Mouse (Mus musculus) kidney, adult 11 months (tissue): Measurements from ENCODE around the gene Ccdc149.

Experiments used
- DNase-seq: peaks from one replicate; pipeline ENCODE4 v3.0.0; 2022

Gene Ccdc149

DNA sequence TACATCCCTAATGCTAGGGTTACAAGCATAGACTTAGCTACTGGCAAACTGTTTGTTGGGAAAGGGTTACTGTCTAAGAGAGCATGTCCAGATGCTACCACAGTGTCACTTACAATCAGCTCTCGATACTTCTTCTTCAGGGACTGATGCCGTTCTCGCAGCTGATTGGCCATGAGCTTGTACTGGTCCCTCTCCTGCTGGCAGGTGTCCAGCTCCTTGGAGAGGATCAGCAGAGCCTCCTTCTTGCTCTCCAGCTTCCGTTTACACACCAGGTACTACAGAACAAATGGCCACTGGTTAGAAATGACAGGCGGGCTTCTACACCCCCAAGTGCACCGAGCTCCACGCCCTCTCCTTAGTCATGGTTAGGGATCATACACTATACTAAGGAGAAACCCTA is 32.4 kb downstream of the Ccdc149 start:
- DNase-seq = no peak

DNA sequence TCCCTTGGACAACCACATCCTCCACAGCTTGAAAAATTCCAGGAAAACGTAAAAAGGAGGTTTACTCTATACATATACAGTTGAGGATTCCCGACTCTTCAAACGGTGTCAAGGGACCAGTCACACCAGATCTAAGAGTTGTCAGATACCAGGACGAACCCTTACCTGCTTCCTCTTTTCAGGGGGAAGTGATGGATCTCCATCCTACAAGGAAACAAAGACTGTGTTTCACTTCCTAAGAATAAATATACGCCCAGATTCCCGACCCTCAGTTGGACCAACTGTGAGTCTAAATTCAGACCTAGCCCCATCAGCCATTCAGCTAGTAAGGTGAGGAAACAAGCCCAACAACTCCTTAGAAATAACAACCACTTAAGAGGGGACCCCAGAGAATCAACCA is 35.8 kb downstream of the Ccdc149 start:
- no peak for DNase-seq

DNA sequence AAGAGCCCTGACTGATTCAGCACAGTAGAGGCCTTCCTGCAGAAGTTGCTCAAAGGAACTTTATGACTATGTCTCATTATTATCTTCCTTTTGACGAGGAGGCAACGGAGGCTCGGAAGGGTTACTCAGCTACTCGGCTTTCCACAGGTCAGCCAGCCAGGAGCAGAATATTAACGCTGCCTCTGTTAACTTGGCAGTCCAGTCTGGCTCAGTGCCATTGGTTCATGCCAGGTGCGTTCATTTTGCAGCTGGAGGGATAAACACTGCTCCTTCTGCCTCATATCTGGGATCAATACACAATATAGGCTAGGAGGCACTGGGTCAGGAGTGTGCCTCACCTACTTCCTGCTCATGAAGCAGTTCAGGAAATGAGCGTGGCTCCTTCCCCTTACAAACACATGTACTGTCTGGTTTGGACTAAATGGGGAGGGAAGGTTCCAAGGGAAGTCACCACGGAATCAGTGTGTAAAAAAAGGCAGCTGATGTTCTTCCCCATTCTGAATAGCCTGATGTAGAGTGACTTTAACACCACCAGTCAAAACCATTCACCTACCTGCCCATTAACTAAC is 40.0 kb downstream of the Ccdc149 start:
- peak; percentile 47 for DNase-seq

DNA sequence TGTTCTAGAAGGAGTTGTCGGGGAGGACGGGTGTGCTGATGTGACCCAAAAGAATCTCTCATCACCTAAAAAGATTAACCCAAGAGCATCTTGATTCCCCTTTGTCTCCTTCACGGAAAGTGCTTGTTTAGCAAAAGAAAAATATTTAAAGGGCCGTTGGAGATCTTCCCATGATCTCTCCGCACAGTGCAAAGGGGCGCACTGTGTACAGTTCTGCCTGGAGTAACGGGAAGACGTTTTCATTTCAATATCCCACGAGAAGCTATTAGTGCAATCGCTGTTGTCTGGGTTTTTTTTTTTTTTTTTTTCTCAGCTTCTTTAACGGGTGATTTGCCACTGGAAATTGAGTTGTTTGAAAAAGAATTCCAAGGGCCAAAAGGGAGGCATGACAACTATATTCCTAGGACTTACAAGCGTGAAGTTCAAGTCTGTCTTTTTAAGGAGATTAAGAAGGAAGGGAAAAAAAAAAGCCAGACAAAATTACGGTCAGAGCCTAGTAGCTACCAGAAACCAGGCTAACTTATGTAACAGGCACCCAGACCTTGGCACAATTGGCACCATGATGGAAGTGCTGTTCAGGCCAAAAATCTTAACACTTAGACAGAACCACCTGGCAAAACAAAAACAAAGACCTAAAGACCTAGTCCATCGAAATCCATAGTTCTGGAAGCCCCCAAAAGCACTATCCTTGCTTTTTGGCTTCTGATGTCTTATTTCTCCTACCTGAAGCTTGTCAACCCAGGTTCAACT is 41.4 kb downstream of the Ccdc149 start:
- DNase-seq = peak; percentile 6

DNA sequence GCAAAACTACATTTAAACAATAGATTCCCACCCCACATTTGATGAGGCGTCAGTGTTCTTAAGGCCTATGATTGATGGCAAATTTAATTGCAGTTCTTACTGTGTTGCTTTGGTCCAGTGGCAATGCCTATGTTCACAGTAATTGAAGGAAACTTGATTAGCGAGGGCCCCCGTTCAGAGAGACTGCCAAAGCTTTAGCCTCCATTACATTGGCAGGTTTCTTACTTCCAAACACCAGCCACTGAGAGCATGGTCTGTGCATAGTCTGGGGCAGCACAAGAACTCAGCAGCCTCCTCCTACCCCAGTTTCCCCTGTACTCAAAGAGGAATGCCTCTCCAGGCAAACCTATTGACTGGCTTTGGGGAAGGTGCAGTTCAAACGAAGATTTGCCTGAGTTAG is 42.7 kb downstream of the Ccdc149 start:
- DNase-seq = no peak

DNA sequence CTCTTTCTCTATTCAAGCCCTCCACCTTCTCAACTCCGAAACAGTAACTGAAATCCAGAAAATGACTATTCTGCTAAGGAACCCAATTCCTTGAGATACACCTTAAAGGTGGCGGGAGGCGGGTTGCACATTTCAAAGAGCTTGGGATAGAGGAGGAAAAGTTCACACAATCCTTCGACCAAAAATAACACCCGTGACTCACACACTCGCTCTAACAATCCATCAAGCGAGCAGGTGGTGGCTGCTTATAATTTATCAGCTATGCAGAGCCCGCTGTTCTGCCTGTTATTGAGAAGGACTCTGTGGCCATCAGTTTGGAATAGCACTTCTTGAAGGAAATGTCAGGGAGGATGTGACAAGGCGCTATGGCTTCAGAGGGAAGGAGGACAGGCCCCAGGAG is 45.5 kb downstream of the Ccdc149 start:
- DNase-seq = no peak

DNA sequence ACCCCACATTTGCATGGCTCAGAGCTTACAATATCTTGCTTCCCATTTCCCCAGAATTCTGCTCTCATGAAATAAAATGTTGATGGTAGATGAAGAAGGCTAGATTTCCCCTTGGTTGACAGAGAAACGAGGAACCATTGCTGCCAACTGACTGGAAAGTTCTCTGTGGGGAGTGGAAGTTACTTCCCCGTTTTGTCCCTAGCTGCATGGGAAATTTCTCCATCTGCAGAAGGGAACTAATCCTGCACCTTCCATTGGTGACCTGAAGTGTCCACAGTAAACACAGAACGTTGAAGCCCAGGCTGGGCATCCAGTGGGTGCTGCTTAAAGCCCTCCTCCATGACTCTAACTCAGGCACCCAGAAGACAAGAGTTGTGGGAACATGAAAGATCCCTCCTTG is 47.4 kb downstream of the Ccdc149 start:
- DNase-seq = no peak

DNA sequence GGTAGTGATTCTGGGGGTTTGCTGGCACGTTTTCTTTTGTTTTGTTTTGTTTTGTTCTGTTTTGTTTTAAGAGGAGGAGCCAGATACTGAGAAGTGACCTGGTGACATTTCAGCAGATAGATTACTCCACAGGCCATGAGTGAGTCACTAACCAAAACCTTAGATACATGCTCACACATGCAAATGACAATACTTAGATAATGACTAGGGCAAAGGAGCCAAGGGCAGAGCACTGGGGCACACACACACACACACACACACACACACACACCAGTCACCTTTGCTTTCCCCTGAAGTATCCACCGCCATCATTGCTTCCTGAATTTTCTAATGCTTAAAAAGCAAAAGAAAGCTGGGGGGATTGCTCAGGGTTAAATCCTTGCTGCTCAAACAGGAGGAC is 54.8 kb downstream of the Ccdc149 start:
- DNase-seq = no peak

DNA sequence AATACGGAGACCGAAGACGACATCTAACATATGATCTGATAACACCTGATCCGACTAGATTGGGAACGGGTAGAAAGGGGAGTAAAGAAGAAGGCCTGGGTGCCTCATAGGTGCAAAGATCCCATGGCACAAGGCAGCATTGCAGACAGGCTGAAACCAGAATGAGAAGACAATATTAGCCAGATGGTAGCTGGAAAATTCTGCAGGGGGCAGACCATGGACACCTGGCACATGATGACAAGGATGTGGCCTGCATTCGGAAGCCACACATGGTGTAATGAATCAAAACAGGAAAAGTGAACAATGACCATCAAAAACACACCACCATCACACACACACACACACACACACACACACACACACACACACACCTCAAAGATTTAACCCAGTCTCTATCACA is 55.4 kb downstream of the Ccdc149 start:
- no peak for DNase-seq

DNA sequence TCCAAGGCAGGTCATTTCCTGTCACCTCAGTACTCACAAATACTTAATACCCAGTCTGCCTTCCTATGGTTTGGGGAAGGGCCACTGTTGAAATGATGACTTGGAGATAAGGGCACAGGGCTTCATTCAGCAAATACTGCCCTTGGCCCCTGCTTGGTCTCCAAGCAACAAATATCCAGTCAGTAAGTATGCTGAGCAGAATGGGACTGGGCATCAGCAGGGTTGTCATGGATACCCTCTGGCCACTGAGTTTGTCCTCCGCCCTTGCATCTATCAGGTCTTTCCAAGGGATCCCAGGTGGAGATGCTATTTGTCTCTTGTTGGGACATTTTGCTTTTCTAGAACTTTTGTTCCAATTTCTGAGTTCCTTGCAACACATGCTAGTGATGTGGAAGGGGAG is 56.1 kb downstream of the Ccdc149 start:
- no peak for DNase-seq

DNA sequence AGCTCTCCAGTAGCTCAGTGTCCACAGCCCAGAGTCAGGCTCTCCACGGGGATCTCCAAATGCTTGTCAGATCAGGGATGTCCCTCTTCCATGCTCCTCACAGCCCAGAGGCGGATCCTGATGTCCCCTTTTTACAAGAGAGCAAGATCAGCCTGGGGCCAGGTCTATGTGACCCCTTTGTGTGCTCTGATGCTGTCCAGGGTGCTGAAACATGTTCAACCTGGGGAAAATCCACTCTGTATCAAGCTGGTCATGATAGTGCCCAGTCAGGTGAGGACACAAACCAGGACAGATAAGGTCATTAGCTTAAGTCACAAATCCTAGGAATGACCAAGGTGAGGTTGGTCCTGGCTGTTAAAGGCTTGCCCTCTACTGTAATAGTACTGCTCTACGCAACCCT is 59.8 kb downstream of the Ccdc149 start:
- no peak for DNase-seq

DNA sequence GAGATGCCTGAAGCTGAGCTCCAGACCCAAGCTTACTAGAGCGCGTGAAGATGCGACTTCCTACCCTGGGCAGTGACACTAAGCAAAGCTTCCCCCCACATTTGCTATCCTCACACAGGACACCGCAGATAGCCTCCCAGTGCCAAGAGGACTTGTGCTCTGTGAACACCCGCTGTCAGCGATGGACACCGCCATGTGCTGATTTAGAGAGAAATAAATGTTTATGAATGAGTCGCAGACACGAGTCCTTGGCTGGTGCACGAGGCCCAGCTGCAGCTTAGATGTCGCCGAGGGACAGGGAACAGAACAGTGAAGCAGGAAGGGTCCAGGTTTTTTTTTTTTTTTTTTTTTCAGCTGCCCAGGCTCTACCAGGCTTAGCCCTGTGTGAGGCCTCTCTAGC is 61.1 kb downstream of the Ccdc149 start:
- DNase-seq = no peak

DNA sequence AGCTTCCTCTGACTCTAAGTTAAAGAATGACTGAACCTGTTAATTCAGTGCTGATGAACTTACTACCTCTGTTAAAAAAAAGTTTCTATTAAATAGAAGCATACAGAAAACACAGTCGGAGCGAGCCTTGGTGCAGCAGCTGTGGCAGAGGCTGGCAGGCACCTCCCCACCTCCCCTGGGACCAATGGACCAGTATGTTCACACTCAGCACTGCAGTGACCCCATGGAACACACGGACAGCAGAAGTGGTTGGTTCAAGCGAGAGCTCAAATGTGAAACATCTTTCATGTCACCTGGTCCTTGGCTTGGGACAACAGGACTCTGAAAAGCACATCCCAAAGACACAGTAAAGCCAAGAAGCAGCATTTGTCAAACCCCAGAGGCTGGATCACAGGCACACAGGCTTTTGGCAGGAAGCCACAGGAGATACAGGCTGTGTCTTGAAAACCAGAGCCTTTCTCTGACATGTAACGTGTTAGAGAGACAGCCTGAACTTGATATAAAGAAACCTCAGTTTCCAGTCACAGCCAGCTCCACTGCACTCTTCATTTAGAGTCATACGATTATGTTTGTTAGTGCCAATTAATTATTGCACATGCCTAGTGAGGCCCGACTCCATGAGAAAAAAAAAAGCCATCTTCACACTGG is 62.5 kb downstream of the Ccdc149 start:
- DNase-seq = no peak

DNA sequence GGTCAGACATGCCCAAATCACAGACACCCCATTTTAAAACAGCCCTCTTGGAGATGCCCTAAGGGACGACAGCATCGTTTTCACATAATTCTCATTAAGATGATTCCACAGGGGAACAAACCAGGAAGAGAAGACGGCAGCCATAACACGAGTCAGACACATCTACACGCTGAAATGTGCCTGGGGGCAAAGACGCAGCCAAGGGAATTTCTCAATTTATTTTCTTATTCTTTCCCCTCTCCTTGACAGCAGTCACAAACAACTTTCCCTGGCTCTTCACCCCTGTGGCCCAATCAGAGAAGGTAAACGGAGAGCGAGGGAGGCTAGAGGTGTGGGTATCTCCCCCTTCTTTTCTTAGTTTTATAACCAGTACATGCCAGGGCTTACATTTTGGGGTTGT is 66.9 kb downstream of the Ccdc149 start:
- no peak for DNase-seq

DNA sequence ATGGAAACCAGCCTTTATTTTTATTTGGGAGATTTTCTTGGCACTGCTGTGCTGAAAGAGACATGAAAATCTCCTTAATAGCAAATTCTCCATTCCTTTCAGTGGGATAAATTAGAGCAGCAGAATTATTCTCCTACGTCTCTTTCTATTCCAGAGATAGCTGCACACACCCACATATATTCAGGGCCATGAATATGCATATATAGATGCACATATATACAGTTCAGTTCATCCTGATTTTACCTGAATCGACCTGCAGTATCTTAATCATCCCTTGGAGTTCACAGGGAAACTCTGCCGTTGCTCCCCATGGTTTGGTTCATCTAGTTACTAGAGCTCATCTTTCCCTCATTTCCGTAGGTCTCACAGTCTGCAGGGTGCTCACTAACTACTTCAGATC is 77.6 kb downstream of the Ccdc149 start:
- no peak for DNase-seq

DNA sequence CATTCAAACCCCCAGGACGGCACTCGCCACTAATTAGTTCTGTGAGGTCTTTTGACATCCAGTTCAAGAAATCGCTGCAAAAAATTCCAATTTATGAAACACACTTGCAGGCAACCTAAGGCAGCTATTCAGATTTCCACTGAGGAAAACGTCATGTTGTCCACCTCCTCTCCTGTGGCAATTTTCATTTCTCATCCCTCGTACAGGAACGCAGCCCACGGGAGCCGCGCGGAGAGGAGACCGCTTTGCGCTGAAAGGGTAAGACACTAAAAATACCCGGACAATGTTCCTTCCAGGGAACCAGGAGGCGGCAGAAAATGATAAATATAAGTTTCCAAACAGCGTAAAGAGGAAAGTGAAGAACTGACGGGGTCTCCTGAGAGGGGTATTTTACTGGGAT is 79.8 kb downstream of the Ccdc149 start:
- no peak for DNase-seq

DNA sequence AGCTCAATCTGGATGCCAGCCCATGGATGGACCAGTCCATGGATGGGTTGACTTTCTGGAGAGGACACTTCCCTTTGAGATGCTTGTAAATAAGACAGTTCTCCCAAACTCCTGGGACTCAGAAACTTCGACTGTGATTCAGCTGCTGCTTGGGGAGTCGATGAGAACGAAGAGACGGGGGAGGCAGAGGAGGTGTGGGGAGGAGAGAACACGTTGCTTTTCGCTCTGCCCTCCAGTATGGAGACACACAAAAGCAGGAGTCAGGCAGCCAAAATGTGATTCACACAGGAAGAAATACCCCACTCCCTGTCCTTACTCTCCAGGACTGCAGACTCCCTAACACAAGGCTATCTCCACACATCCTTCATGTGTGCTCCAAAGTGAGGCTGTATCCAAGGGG is 80.9 kb downstream of the Ccdc149 start:
- no peak for DNase-seq

DNA sequence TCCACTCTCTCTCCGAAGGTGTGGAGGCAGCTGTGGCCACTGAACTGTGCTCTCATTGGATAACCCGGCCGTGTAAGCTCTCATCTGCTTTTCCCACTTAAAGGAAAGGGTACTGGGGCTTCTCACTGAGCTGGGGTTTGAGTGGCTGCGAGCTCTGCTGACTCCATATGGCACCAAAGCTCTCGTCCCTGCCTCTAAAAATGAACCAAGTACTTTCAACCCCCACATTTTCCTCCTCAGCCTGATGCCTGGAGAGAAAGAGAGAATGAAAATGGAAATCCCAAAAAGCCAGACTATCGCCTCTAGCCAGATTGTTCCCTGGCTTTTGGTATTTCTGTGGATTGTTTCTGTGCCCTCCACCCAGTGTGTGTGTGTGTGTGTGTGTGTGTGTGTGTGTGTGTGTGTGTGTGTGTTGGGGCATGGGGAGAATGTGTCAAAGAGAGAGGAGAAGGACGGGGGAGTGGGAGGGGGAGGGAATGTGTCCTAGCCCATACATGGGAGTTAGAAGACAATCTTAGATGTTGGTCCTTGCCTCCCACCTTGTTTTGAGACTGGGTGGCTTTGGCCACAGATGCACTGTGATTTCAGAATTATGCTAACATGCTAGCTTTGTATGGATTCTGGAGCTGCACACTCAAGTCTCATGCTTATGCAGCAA is 83.1 kb downstream of the Ccdc149 start:
- DNase-seq = no peak

DNA sequence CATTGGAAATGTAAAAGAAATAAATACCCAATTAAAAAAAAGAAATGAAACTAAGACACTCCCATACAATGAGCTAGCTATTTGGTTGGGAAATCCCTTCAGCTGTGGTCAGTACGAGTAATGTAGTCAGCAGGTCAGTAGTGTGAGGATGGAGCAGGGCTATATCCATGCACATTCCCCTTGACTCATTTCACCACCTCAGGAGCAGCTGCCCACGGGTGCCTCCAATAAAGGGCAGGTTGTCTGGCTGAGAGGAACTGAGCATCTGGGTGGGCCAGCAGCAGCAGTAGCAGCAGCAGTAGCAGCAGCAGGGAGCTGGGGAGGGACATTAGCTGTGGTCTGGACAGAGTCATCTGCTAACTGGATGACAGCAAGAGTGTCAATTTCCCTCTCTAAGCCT is 85.3 kb downstream of the Ccdc149 start:
- DNase-seq = no peak

DNA sequence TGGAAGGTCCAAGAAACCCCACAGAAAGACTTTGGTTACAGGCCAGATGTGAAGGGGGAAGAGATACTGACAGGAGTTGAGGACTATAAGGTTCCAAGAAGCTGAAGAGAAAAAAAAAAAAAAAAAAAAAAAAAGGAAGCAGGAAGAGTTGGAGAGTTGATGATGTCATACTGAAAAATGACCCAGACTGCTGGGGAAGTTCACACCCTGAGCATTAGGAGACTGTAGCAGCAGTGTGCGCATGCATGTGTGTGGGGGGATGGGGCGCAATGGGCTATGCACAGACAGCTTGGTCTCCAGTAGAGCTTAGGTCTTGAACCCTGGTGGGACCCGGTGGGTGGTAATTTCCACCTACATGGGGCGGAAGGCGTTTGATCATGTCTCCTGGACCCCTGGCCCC is 87.6 kb downstream of the Ccdc149 start:
- no peak for DNase-seq

DNA sequence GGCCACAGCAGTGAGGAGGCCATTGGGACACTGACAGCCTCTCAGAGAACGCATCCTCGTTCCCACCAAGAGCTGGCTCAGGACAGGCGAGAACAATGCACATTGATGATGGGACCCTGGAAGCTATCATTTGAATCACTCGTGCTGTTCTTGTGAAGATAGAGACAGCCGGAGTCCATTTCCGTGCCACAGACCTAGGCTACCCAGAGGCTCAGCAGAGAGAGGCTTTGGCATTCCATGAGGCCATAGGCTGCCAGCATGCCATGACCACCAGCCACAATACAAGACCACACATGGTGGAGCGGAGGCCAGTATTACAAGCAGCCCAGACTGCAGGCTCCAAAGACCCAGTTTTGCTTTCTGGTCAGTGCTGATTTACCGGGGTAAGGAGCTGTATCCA is 88.5 kb downstream of the Ccdc149 start:
- DNase-seq = no peak

DNA sequence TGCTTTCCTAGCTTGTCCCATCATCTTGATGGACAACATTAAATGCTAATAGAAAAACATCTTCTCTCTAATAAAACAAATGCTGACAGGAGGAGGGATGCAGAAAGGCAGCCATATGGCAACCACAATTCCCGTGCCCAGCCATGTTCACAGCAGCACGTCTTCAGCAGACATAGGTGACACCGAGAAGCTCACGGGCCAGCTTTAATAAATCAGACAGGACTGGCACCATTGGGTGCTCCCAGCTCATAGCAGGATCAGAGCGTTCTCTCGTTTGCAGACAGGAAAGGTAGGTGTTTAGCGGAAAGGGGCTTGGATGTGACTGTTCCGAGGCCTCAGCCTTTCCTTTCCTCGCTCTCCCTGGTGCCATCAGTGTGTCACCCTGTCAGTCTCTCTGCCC is 95.5 kb downstream of the Ccdc149 start:
- DNase-seq = no peak

DNA sequence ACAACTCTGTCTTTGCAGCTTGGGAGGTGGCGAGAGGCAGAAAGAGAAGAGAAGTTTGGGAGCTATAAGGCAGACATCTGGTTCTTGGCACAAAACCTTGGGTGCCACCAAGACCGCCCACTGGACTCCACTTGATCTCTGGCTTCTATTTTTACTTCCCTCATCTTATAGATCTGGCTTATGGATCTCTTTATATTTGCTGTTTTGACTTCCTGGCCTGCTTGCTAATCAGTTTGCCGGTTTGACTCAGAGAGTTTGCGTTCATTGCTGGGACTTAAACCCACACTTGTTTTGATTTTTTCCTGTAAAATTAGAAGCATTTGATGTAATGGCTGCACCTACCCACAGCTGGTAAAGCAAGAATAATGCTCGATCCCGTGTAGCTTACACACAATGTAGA is 100.4 kb downstream of the Ccdc149 start:
- DNase-seq = no peak
